Mouse (Mus musculus) intestine, postnatal 0 days (tissue): Measurements from ENCODE around the gene Nosip. TPM values are rescaled to one million over a fixed set of nuclear protein-coding genes. Genes with fewer than 3 reads are reported as not detected.

Source experiments
- ATAC-seq: fragments of 200-750 bp; cut with Nextera tagmentation; 2 replicates; pipeline ENCODE4 v1.8.0; 2017; ENCODE audit warnings: mild to moderate bottlenecking, moderate TSS enrichment, moderate library complexity
- H3K27ac ChIP-seq: fragments of 300-500 bp; sonication (generic); 2 replicates; pipeline ENCODE4 v1.5.1; 2014; ENCODE audit warnings: mild to moderate bottlenecking, low read depth, low read length, moderate library complexity
- H3K27me3 ChIP-seq: fragments of 300-500 bp; sonication (generic); replicated peaks from 2 replicates; pipeline ENCODE4 v1.6.1; 2014; ENCODE audit warnings: low read length, mixed read lengths; ENCODE audit not compliant: control insufficient read depth, insufficient read depth
- H3K36me3 ChIP-seq: fragments of 300-500 bp; sonication (generic); 2 replicates; pipeline ENCODE4 v1.6.1; 2014; ENCODE audit warnings: mild to moderate bottlenecking, moderate library complexity; ENCODE audit not compliant: control insufficient read depth, insufficient read depth
- H3K4me1 ChIP-seq: fragments of 300-500 bp; sonication (generic); replicated peaks from 2 replicates; pipeline ENCODE4 v1.6.1; 2014; ENCODE audit warnings: antibody characterized with exemption, low read length, mixed read lengths; ENCODE audit not compliant: control insufficient read depth, insufficient read depth
- H3K4me2 ChIP-seq: fragments of 300-500 bp; sonication (generic); replicated peaks from 2 replicates; pipeline ENCODE4 v1.6.1; 2014; ENCODE audit warnings: low read depth, mild to moderate bottlenecking, moderate library complexity
- H3K4me3 ChIP-seq: fragments of 300-500 bp; sonication (generic); 2 replicates; pipeline ENCODE4 v1.5.1; 2014; ENCODE audit warnings: low read depth, low read length
- H3K9ac ChIP-seq: fragments of 300-500 bp; sonication (generic); 2 replicates; pipeline ENCODE4 v1.6.1; 2014; ENCODE audit warnings: mild to moderate bottlenecking, low read depth, low read length
- H3K9me3 ChIP-seq: fragments of 300-500 bp; sonication (generic); 2 replicates; pipeline ENCODE4 v1.6.1; 2016; ENCODE audit warnings: mixed run types; ENCODE audit not compliant: control insufficient read depth
- CTCF ChIP-seq: sonication (generic); IDR thresholded peaks from 2 replicates; pipeline ENCODE4 v1.5.1; 2016; ENCODE audit warnings: low read depth, mild to moderate bottlenecking, control low read depth, antibody characterized with exemption, moderate library complexity
- WGBS: fragments of 180-500 bp; shearing (Covaris S2); extraction: QIAGEN DNeasy Blood & Tissue Kit; methylation state at CpG from one replicate; pipeline ENCODE4 v1.1.7; 2014; 5-methylcytosine and 5-hydroxymethylcytosine counted together
- polyA plus RNA-seq: library from polyadenylated mRNA; unstranded; fragments of >200 nt; fragmentation: Nextera tagmentation; extraction: Ambion mirVana; gene quantifications from 2 replicates; pipeline ENCODE4 v1.2.1, GENCODE M21; 2015

Gene Nosip
- polyA plus RNA-seq, 1 experiment from 2014 or later: 40.5 TPM

- ATAC-seq: no peak
- no peak overlapping the region for H3K9ac ChIP-seq
- no peaks in the 10 kb centered on the region for H3K4me1 ChIP-seq
- TF ChIP-seq CTCF: no peak
- H3K4me2 ChIP-seq: peak overlapping the region; percentile 56; the same call in 1 of the 2 replicates
- no peaks in the 10 kb centered on the region for H3K27me3 ChIP-seq
- peak overlapping the region; percentile 40 for H3K4me3 ChIP-seq
- no peaks in the 10 kb centered on the region for H3K9me3 ChIP-seq
- H3K27ac ChIP-seq: no peak overlapping the region
- WGBS: 81% methylated on average over 13 of the region's 13 CpGs
- H3K36me3 ChIP-seq: peaks cover 40% of the 10 kb centered on the region
Observed at GRCm38 (mm10) chr7:45090251-45090977, 28.2 kb downstream of the Nosip start.

GRCm38 (mm10) chr7:45091001-45091990 lies 29.1 kb downstream of the Nosip start:
- Histone ChIP-seq H3K4me3 (peak overlapping the region; percentile 40), H3K9ac (peak overlapping the region; percentile 53), H3K27me3 (no peaks in the 10 kb centered on the region), H3K27ac (peak overlapping the region; percentile 60; the same call in 1 of the 2 replicates), H3K4me1 (no peaks in the 10 kb centered on the region), H3K36me3 (peaks cover 41% of the 10 kb centered on the region), H3K4me2 (peak overlapping the region; percentile 56), H3K9me3 (no peaks in the 10 kb centered on the region)
- TF ChIP-seq CTCF: no peak
- WGBS: 21% methylated on average over 35 of the region's 35 CpGs
- no peak for ATAC-seq

GRCm38 (mm10) chr7:45092048-45092447 lies 29.8 kb downstream of the Nosip start, which contains the start of gene Rcn3:
TSS of gene Rcn3 (minus strand) at chr7:45092221.
- H3K4me3 ChIP-seq: peak within 1 kb of the TSS; percentile 40
- H3K4me1 ChIP-seq: no peaks in the 10 kb centered on the region
- peak within 1 kb of the TSS; percentile 56 for H3K4me2 ChIP-seq
- 4% methylated on average over 16 of the region's 16 CpGs for WGBS
- H3K36me3 ChIP-seq: peaks cover 39% of the 10 kb centered on the region
- H3K9me3 ChIP-seq: no peaks in the 10 kb centered on the region
- no peaks in the 10 kb centered on the region for H3K27me3 ChIP-seq
- no peak for TF ChIP-seq CTCF
- peak within 1 kb of the TSS; percentile 60; the same call in 1 of the 2 replicates for H3K27ac ChIP-seq
- peak within 1 kb of the TSS; percentile 53 for H3K9ac ChIP-seq
- ATAC-seq: peak; percentile 55

GRCm38 (mm10) chr7:45092828-45093515 lies 30.7 kb downstream of the Nosip start:
- ATAC-seq: no peak

GRCm38 (mm10) chr7:45093516-45093905 lies 31.3 kb downstream of the Nosip start:
- no peak for TF ChIP-seq CTCF
- Histone ChIP-seq H3K9ac (no peak overlapping the region), H3K9me3 (no peaks in the 10 kb centered on the region), H3K36me3 (peaks cover 32% of the 10 kb centered on the region), H3K4me3 (no peak overlapping the region), H3K27ac (0 out of 2 replicates have a peak overlapping the region, but pooled peaks have one; percentile 50), H3K4me2 (no peak overlapping the region), H3K27me3 (no peaks in the 10 kb centered on the region), H3K4me1 (no peaks in the 10 kb centered on the region)
- 40% methylated on average over 17 of the region's 18 CpGs for WGBS
- no peak for ATAC-seq

More at GRCm38 (mm10) chr7:45092828-45093515, 30.7 kb downstream of the Nosip start:
- peaks cover 37% of the 10 kb centered on the region for H3K36me3 ChIP-seq
- TF ChIP-seq CTCF: no peak
- H3K27me3 ChIP-seq: no peaks in the 10 kb centered on the region
- WGBS: 54% methylated on average over 12 of the region's 12 CpGs
- no peaks in the 10 kb centered on the region for H3K4me1 ChIP-seq
- H3K4me2 ChIP-seq: no peak overlapping the region
- H3K4me3 ChIP-seq: no peak overlapping the region
- H3K9ac ChIP-seq: no peak overlapping the region
- H3K9me3 ChIP-seq: no peaks in the 10 kb centered on the region
- H3K27ac ChIP-seq: peak overlapping the region; percentile 50; the same call in 1 of the 2 replicates
